Mouse (Mus musculus) forebrain, embryonic 12.5 days (tissue): ENCODE measurements around the gene Coa4. TPM values are rescaled to one million over a fixed set of nuclear protein-coding genes. Genes with fewer than 3 reads are reported as not detected.

Experiments
- ATAC-seq: fragments of 200-750 bp; cut with Nextera tagmentation; 2 replicates; pipeline ENCODE4 v1.8.0; 2017; ENCODE audit warnings: moderate TSS enrichment; ENCODE audit not compliant: low FRiP score
- H3K27ac ChIP-seq: fragments of 300-500 bp; sonication (generic); 2 replicates; pipeline ENCODE4 v1.5.1; 2016; ENCODE audit warnings: mild to moderate bottlenecking
- H3K27me3 ChIP-seq: fragments of 300-500 bp; sonication (generic); 2 replicates; pipeline ENCODE4 v1.6.1; 2016; ENCODE audit warnings: mild to moderate bottlenecking
- H3K36me3 ChIP-seq: fragments of 300-500 bp; sonication (generic); replicated peaks from 2 replicates; pipeline ENCODE4 v1.6.1; 2016; ENCODE audit warnings: mild to moderate bottlenecking
- H3K4me1 ChIP-seq: fragments of 300-500 bp; sonication (generic); 2 replicates; pipeline ENCODE4 v1.6.1; 2016
- H3K4me2 ChIP-seq: fragments of 300-500 bp; sonication (generic); 2 replicates; pipeline ENCODE4 v1.6.1; 2016; ENCODE audit warnings: mild to moderate bottlenecking, moderate library complexity
- H3K4me3 ChIP-seq: fragments of 300-500 bp; sonication (generic); replicated peaks from 2 replicates; pipeline ENCODE4 v1.5.1; 2016; ENCODE audit warnings: mild to moderate bottlenecking
- H3K9ac ChIP-seq: fragments of 300-500 bp; sonication (generic); 2 replicates; pipeline ENCODE4 v1.6.1; 2016; ENCODE audit warnings: mild to moderate bottlenecking
- H3K9me3 ChIP-seq: fragments of 300-500 bp; sonication (generic); 2 replicates; pipeline ENCODE4 v1.6.1; 2016
- WGBS: fragments of 180-500 bp; shearing (Covaris S2); methylation state at CpG from one replicate; pipeline ENCODE4 v1.1.7; 2016; 5-methylcytosine and 5-hydroxymethylcytosine counted together
- polyA plus RNA-seq: library from polyadenylated mRNA; unstranded; fragments of >200 nt; fragmentation: Nextera tagmentation; extraction: Ambion mirVana; gene quantifications from 2 replicates; pipeline ENCODE4 v1.2.1, GENCODE M21; 2016

Coa4 gene
- polyA plus RNA-seq: 12.6 and 15.1 TPM in 2 replicates

GRCm38 (mm10) chr7:100536804-100537518 is at the start of gene Coa4:
TSS of gene Coa4 (plus strand) at chr7:100537071.
- WGBS: under 1% methylated on average over 33 of the region's 33 CpGs

GRCm38 (mm10) chr7:100487301-100487700 is 49.6 kb upstream of the Coa4 start:
- H3K4me1 ChIP-seq: peaks cover 4% of the 10 kb centered on the region; the same call in 1 of the 2 replicates
- 83% methylated on average over 2 of the region's 2 CpGs for WGBS
- H3K4me2 ChIP-seq: no peak overlapping the region
- no peak for ATAC-seq
- H3K4me3 ChIP-seq: no peak overlapping the region
- H3K27ac ChIP-seq: no peak overlapping the region
- H3K9ac ChIP-seq: no peak overlapping the region
- peaks cover 7% of the 10 kb centered on the region; the same call in 1 of the 2 replicates for H3K27me3 ChIP-seq
- no peaks in the 10 kb centered on the region for H3K9me3 ChIP-seq
- no peaks in the 10 kb centered on the region for H3K36me3 ChIP-seq

More at GRCm38 (mm10) chr7:100536804-100537518, at the start of gene Coa4:
- H3K9ac ChIP-seq: peak within 1 kb of the TSS; percentile 78
- H3K4me3 ChIP-seq: peak within 1 kb of the TSS; percentile 58
- peaks cover 18% of the 10 kb centered on the region for H3K36me3 ChIP-seq
- H3K27ac ChIP-seq: peak within 1 kb of the TSS; percentile 85
- peaks cover 11% of the 10 kb centered on the region for H3K4me1 ChIP-seq
- peak within 1 kb of the TSS; percentile 67 for H3K4me2 ChIP-seq
- H3K27me3 ChIP-seq: no peaks in the 10 kb centered on the region
- ATAC-seq: peak; percentile 100
- no peaks in the 10 kb centered on the region for H3K9me3 ChIP-seq

- Histone ChIP-seq H3K27ac (peak overlapping the region; percentile 68; the same call in 1 of the 2 replicates), H3K27me3 (peaks cover 18% of the 10 kb centered on the region), H3K9ac (no peak overlapping the region), H3K4me3 (no peak overlapping the region), H3K9me3 (no peaks in the 10 kb centered on the region), H3K4me1 (peaks cover 17% of the 10 kb centered on the region), H3K4me2 (0 out of 2 replicates have a peak overlapping the region, but pooled peaks have one; percentile 6), H3K36me3 (no peaks in the 10 kb centered on the region)
- peak; percentile 34; the same call in 1 of the 2 replicates for ATAC-seq
- 28% methylated on average over 10 of the region's 10 CpGs for WGBS
These were observed 48.3 kb upstream of the Coa4 start for GRCm38 (mm10) chr7:100488474-100489048.

GRCm38 (mm10) chr7:100492391-100493116 is 44.3 kb upstream of the Coa4 start:
- Histone ChIP-seq H3K4me1 (peaks cover 41% of the 10 kb centered on the region), H3K27ac (0 out of 2 replicates have a peak overlapping the region, but pooled peaks have one; percentile 13), H3K27me3 (peaks cover 26% of the 10 kb centered on the region), H3K9me3 (no peaks in the 10 kb centered on the region), H3K4me2 (peak overlapping the region; percentile 85), H3K4me3 (peak overlapping the region; percentile 47), H3K36me3 (peaks cover 1% of the 10 kb centered on the region; the same call in 1 of the 2 replicates), H3K9ac (peak overlapping the region; percentile 54)
- ATAC-seq: 0 out of 2 replicates have a peak, but pooled peaks have one; percentile 24
- WGBS: under 1% methylated on average over 34 of the region's 36 CpGs

GRCm38 (mm10) chr7:100493117-100493483 is 43.8 kb upstream of the Coa4 start, which contains the start of gene Ucp2:
TSS of gene Ucp2 (plus strand) at chr7:100493337.
- 1% methylated on average over 27 of the region's 27 CpGs for WGBS
- Histone ChIP-seq H3K27me3 (peaks cover 26% of the 10 kb centered on the region), H3K9ac (peak within 1 kb of the TSS; percentile 54), H3K4me3 (peak within 1 kb of the TSS; percentile 47), H3K4me2 (peak within 1 kb of the TSS; percentile 85), H3K27ac (peak within 1 kb of the TSS; percentile 13; the same call in 1 of the 2 replicates), H3K9me3 (no peaks in the 10 kb centered on the region), H3K36me3 (peaks cover 7% of the 10 kb centered on the region; the same call in 1 of the 2 replicates), H3K4me1 (peaks cover 41% of the 10 kb centered on the region)
- ATAC-seq: peak; percentile 37

GRCm38 (mm10) chr7:100493484-100494414 is 43.1 kb upstream of the Coa4 start:
- Histone ChIP-seq H3K4me2 (peak overlapping the region; percentile 85), H3K4me3 (peak overlapping the region; percentile 47), H3K36me3 (peaks cover 7% of the 10 kb centered on the region; the same call in 1 of the 2 replicates), H3K9ac (peak overlapping the region; percentile 54), H3K9me3 (no peaks in the 10 kb centered on the region), H3K27me3 (peaks cover 26% of the 10 kb centered on the region), H3K27ac (peak overlapping the region; percentile 13; the same call in 1 of the 2 replicates), H3K4me1 (peaks cover 39% of the 10 kb centered on the region)
- ATAC-seq: no peak
- 41% methylated on average over 19 of the region's 19 CpGs for WGBS

GRCm38 (mm10) chr7:100494415-100494831 is 42.4 kb upstream of the Coa4 start:
- H3K4me1 ChIP-seq: peaks cover 38% of the 10 kb centered on the region
- no peaks in the 10 kb centered on the region for H3K9me3 ChIP-seq
- peaks cover 7% of the 10 kb centered on the region; the same call in 1 of the 2 replicates for H3K36me3 ChIP-seq
- no peak for ATAC-seq
- peak overlapping the region; percentile 47 for H3K4me3 ChIP-seq
- H3K9ac ChIP-seq: no peak overlapping the region
- peak overlapping the region; percentile 85 for H3K4me2 ChIP-seq
- H3K27me3 ChIP-seq: peaks cover 26% of the 10 kb centered on the region
- H3K27ac ChIP-seq: no peak overlapping the region; the same call in 1 of the 2 replicates
- WGBS: 91% methylated on average over 7 of the region's 7 CpGs

GRCm38 (mm10) chr7:100495042-100495441 is 41.8 kb upstream of the Coa4 start:
- WGBS: 39% methylated on average over 8 of the region's 8 CpGs
- no peak overlapping the region for H3K9ac ChIP-seq

GRCm38 (mm10) chr7:100495581-100496251 is 41.2 kb upstream of the Coa4 start:
- Histone ChIP-seq H3K4me2 (peak overlapping the region; percentile 31), H3K36me3 (peaks cover 11% of the 10 kb centered on the region; the same call in 1 of the 2 replicates), H3K9me3 (no peaks in the 10 kb centered on the region), H3K9ac (no peak overlapping the region), H3K27me3 (peaks cover 26% of the 10 kb centered on the region), H3K4me1 (peaks cover 38% of the 10 kb centered on the region), H3K4me3 (no peak overlapping the region; the same call in 1 of the 2 replicates), H3K27ac (peak overlapping the region; percentile 54)
- 30% methylated on average over 11 of the region's 11 CpGs for WGBS
- ATAC-seq: peak; percentile 69

More at GRCm38 (mm10) chr7:100495042-100495441, 41.8 kb upstream of the Coa4 start:
- peak overlapping the region; percentile 31; the same call in 1 of the 2 replicates for H3K4me2 ChIP-seq
- H3K27ac ChIP-seq: peak overlapping the region; percentile 54
- no peak for ATAC-seq
- H3K4me1 ChIP-seq: peaks cover 38% of the 10 kb centered on the region
- H3K4me3 ChIP-seq: no peak overlapping the region
- H3K9me3 ChIP-seq: no peaks in the 10 kb centered on the region
- peaks cover 26% of the 10 kb centered on the region for H3K27me3 ChIP-seq
- H3K36me3 ChIP-seq: peaks cover 11% of the 10 kb centered on the region; the same call in 1 of the 2 replicates

- WGBS: 90% methylated on average over 6 of the region's 6 CpGs
- no peak for ATAC-seq
- H3K27me3 ChIP-seq: peaks cover 26% of the 10 kb centered on the region
- peak overlapping the region; percentile 54 for H3K27ac ChIP-seq
- no peak overlapping the region for H3K4me2 ChIP-seq
- H3K36me3 ChIP-seq: peaks cover 11% of the 10 kb centered on the region; the same call in 1 of the 2 replicates
- H3K9ac ChIP-seq: no peak overlapping the region
- peaks cover 38% of the 10 kb centered on the region for H3K4me1 ChIP-seq
- H3K9me3 ChIP-seq: no peaks in the 10 kb centered on the region
- H3K4me3 ChIP-seq: no peak overlapping the region
These were observed 40.5 kb upstream of the Coa4 start for GRCm38 (mm10) chr7:100496371-100496770.
